9 mouse cellular contexts compared by ENCODE assay signal in genomic region chr5:23387313-23387666, GRCm38 (mm10). TPM values are rescaled to one million over a fixed set of nuclear protein-coding genes. Genes with fewer than 3 reads are reported as not detected.
DNase-seq lines count a peak whose midpoint lies in the region; ATAC-seq and TF ChIP-seq lines count a peak whose summit lies in the region.
"Had no signal": no experiment of that assay in that cellular context is flagged by ENCODE, and none has a peak within 500 bp of the region (broad histone marks: within the 10 kb centered on the region; RNA-seq: fewer than 3 reads in every experiment).

No protein-coding gene starts in this region.

- 52% methylated on average over 2 of the region's 2 CpGs for WGBS in heart, embryonic 14.5 days
- WGBS in forebrain, postnatal 0 days = 49% methylated on average over 2 of the region's 2 CpGs
- WGBS in liver, embryonic 14.5 days (ENCODE audit: insufficient replicate concordance) = 45% methylated on average over 2 of the region's 2 CpGs

- DNase-seq in heart, postnatal 14 days = no peak
- DNase-seq in CH12.LX (ENCODE audit: extremely low read depth) = no peak
- no peak for DNase-seq in forebrain, postnatal 0 days
- no peak for DNase-seq in liver, embryonic 14.5 days (ENCODE audit: low read depth in 3 of 3, low spot score in 3 of 3)
- DNase-seq in ovary, postnatal 14 days (ENCODE audit: low spot score) = no peak
- DNase-seq in urinary bladder, postnatal 14 days (ENCODE audit: low spot score) = no peak
- DNase-seq in adrenal gland, adult 2 months = no peak

- no peaks in the 10 kb centered on the region for H3K9me3 ChIP-seq in heart, embryonic 14.5 days (ENCODE audit: control insufficient read depth, low read length)
- peaks cover 3% of the 10 kb centered on the region for H3K9me3 ChIP-seq in CH12.LX (replicated peaks; ENCODE audit: low read length)
- H3K9me3 ChIP-seq in forebrain, postnatal 0 days (ENCODE audit: low read length) = no peaks in the 10 kb centered on the region
- H3K9me3 ChIP-seq in liver, embryonic 14.5 days (ENCODE audit: control insufficient read depth, low read length) = no peaks in the 10 kb centered on the region

- dilution Hi-C loops in CH12.LX (cut with MboI; ENCODE audit: extremely low pct_ligation_motif_present, extremely low pct_unique_long_range_greater_than_20kb, low sequenced_read_pairs) = no loop called here

- H3K79me2 ChIP-seq in CH12.LX (replicated peaks; ENCODE audit: control insufficient read depth, extremely low read depth, insufficient read depth, poor library complexity, severe bottlenecking) = no peaks in the 10 kb centered on the region

- H3K36me3 ChIP-seq in heart, embryonic 14.5 days (ENCODE audit: control insufficient read depth, insufficient read depth, low read length) = no peaks in the 10 kb centered on the region
- H3K36me3 ChIP-seq in CH12.LX (replicated peaks in 1 of 2; ENCODE audit: control insufficient read depth in 1 of 2, insufficient read depth in 1 of 2, low read length in 1 of 2) = no peaks in the 10 kb centered on the region
- no peaks in the 10 kb centered on the region for H3K36me3 ChIP-seq in forebrain, postnatal 0 days (ENCODE audit: insufficient read depth)
- no peaks in the 10 kb centered on the region for H3K36me3 ChIP-seq in liver, embryonic 14.5 days (replicated peaks; ENCODE audit: control insufficient read depth, insufficient read depth, low read depth)

- H3K4me1 ChIP-seq in heart, embryonic 14.5 days (ENCODE audit: control insufficient read depth in 2 of 2, insufficient read depth in 2 of 2, low read length in 2 of 2) = peaks cover 4 to 6% of the 10 kb centered on the region in 2 experiments; a peak in 3 of 4 replicates
- H3K4me1 ChIP-seq in CH12.LX (ENCODE audit: control insufficient read depth in 1 of 2, insufficient read depth in 2 of 2) = peaks cover 35 to 61% of the 10 kb centered on the region in 2 experiments
- peaks cover 11% of the 10 kb centered on the region; the same call in 1 of the 2 replicates for H3K4me1 ChIP-seq in forebrain, postnatal 0 days (ENCODE audit: insufficient read depth)
- H3K4me1 ChIP-seq in liver, embryonic 14.5 days (replicated peaks; ENCODE audit: control insufficient read depth in 2 of 2, insufficient read depth in 2 of 2, low read length in 1 of 2) = peaks cover 4 to 6% of the 10 kb centered on the region in 2 experiments

- TF ChIP-seq EP300 in CH12.LX (IDR thresholded peaks at IDR 0.05; ENCODE audit: low read length) = no peak
- no peak for TF ChIP-seq EP300 in liver, embryonic 14.5 days (IDR thresholded peaks at IDR 0.05; ENCODE audit: low read depth)

- no peaks in the 10 kb centered on the region for H3K27me3 ChIP-seq in heart, embryonic 14.5 days (ENCODE audit: control insufficient read depth, insufficient read depth, low read length)
- no peaks in the 10 kb centered on the region for H3K27me3 ChIP-seq in CH12.LX (replicated peaks)
- H3K27me3 ChIP-seq in forebrain, postnatal 0 days (ENCODE audit: insufficient read depth, low read length) = no peaks in the 10 kb centered on the region
- no peaks in the 10 kb centered on the region for H3K27me3 ChIP-seq in liver, embryonic 14.5 days (ENCODE audit: control insufficient read depth, insufficient read depth, low read length)

- intact Hi-C loops in heart, postnatal 14 days (cut with DNase I) = loop anchor here (10.0 kb wide), 2 partner anchors 278 to 368 kb away; no protein-coding TSS in a partner anchor

- no peak; the same call in 1 of the 2 replicates for TF ChIP-seq POLR2A in CH12.LX (IDR thresholded peaks at IDR 0.05; ENCODE audit: low read depth, low read length)

- peak overlapping the region; percentile 76 for H3K4me2 ChIP-seq in heart, embryonic 14.5 days (ENCODE audit: low read length)
- H3K4me2 ChIP-seq in CH12.LX (ENCODE audit: insufficient read depth, low read depth, poor library complexity, severe bottlenecking) = peak overlapping the region; percentile 67
- peak overlapping the region; percentile 65 for H3K4me2 ChIP-seq in forebrain, postnatal 0 days (ENCODE audit: low read depth)
- peak overlapping the region; percentile 70 for H3K4me2 ChIP-seq in liver, embryonic 14.5 days (ENCODE audit: low read depth)

- H3K4me3 ChIP-seq in heart, embryonic 14.5 days (ENCODE audit: control insufficient read depth in 1 of 2, insufficient read depth in 1 of 2, low read depth in 1 of 2, low read length in 2 of 2) = peak overlapping the region; percentile 39 to 46; a peak in 1 of 4 replicates
- no peak overlapping the region for H3K4me3 ChIP-seq in CH12.LX (replicated peaks in 1 of 3; ENCODE audit: low read depth in 2 of 3, low read length in 2 of 3, poor library complexity in 1 of 3)
- peak overlapping the region; percentile 52 for H3K4me3 ChIP-seq in forebrain, postnatal 0 days (ENCODE audit: low read depth, low read length)
- H3K4me3 ChIP-seq in liver, embryonic 14.5 days (ENCODE audit: insufficient read depth in 1 of 2, low read depth in 2 of 2, low read length in 2 of 2) = no peak overlapping the region
- H3K4me3 ChIP-seq: erythroblast, embryonic 14.5 days had no signal

- in situ Hi-C loops in CH12.LX (cut with MboI; ENCODE audit: low pct_ligation_motif_present, low pct_unique_long_range_greater_than_20kb, low sequenced_read_pairs) = loop anchor here (25.0 kb wide), 1 partner anchor 375 kb away; no protein-coding TSS in a partner anchor

- TF ChIP-seq RAD21 in CH12.LX (IDR thresholded peaks at IDR 0.05; ENCODE audit: low read depth, low read length) = no peak

- H3K27ac ChIP-seq in heart, embryonic 14.5 days (replicated peaks in 1 of 2; ENCODE audit: control insufficient read depth in 1 of 2, insufficient read depth in 1 of 2, low read depth in 2 of 2, low read length in 2 of 2) = no peak overlapping the region
- peak overlapping the region; percentile 98 for H3K27ac ChIP-seq in CH12.LX (ENCODE audit: insufficient read depth, low read depth)
- H3K27ac ChIP-seq in forebrain, postnatal 0 days (ENCODE audit: low read depth, low read length) = peak overlapping the region; percentile 93; the same call in 1 of the 2 replicates
- H3K27ac ChIP-seq in liver, embryonic 14.5 days = no peak overlapping the region

- no peak overlapping the region for H3K9ac ChIP-seq in heart, embryonic 14.5 days (ENCODE audit: low read length)
- peak overlapping the region; percentile 85 for H3K9ac ChIP-seq in CH12.LX (ENCODE audit: insufficient read depth, low read depth)
- H3K9ac ChIP-seq in forebrain, postnatal 0 days = no peak overlapping the region
- H3K9ac ChIP-seq in liver, embryonic 14.5 days (replicated peaks) = no peak overlapping the region

- TF ChIP-seq CTCF in CH12.LX (conservative IDR thresholded peaks at IDR 0.05 in 1 of 2, IDR thresholded peaks at IDR 0.05 in 1 of 2; ENCODE audit: low read depth in 2 of 2, low read length in 2 of 2) = no peak
- TF ChIP-seq CTCF in forebrain, postnatal 0 days (IDR thresholded peaks at IDR 0.05; ENCODE audit: low read depth) = no peak
- TF ChIP-seq CTCF in liver, embryonic 14.5 days (IDR thresholded peaks at IDR 0.05; ENCODE audit: low read depth) = no peak

- no peak for ATAC-seq in heart, embryonic 14.5 days (ENCODE audit: insufficient number of reproducible peaks, insufficient read depth, low FRiP score, low read depth)
- no peak for ATAC-seq in forebrain, postnatal 0 days
- ATAC-seq in liver, embryonic 14.5 days (ENCODE audit: insufficient read depth) = no peak

TF ChIP-seq in CH12.LX, 34 proteins besides CTCF, POLR2A, EP300 and RAD21 (continues in another document):
- TF ChIP-seq CHD1 (IDR thresholded peaks at IDR 0.05; ENCODE audit: low read depth, low read length) = peak; percentile 93; the same call in 1 of the 2 replicates
- TF ChIP-seq MYC (IDR thresholded peaks at IDR 0.05; ENCODE audit: low read depth, low read length) = no peak
- peak; percentile 42 for TF ChIP-seq ZMIZ1 (IDR thresholded peaks at IDR 0.05; ENCODE audit: low read depth, low read length)
- no peak for TF ChIP-seq ZKSCAN1 (IDR thresholded peaks at IDR 0.05; ENCODE audit: borderline replicate concordance, low read depth, low read length)
- no peak for TF ChIP-seq JUN (IDR thresholded peaks at IDR 0.05; ENCODE audit: insufficient read depth, low read depth, low read length)
- no peak for TF ChIP-seq MAFK (IDR thresholded peaks at IDR 0.05; ENCODE audit: insufficient replicate concordance, low read length)
- no peak for TF ChIP-seq GABPA (IDR thresholded peaks at IDR 0.05; ENCODE audit: insufficient replicate concordance, low read depth, low read length)
- TF ChIP-seq NELFE (IDR thresholded peaks at IDR 0.05; ENCODE audit: low read depth, low read length) = 0 out of 2 replicates have a peak, but pooled peaks have one; percentile 39
- no peak for TF ChIP-seq ELF1 (IDR thresholded peaks at IDR 0.05; ENCODE audit: low read depth, low read length)
- TF ChIP-seq POLR2AphosphoS2 (IDR thresholded peaks at IDR 0.05; ENCODE audit: low read depth, low read length) = no peak
- TF ChIP-seq HCFC1 (IDR thresholded peaks at IDR 0.05; ENCODE audit: low read depth, low read length) = peak; percentile 45; the same call in 1 of the 2 replicates
- no peak for TF ChIP-seq TCF12 (IDR thresholded peaks at IDR 0.05; ENCODE audit: low read depth, low read length)
- TF ChIP-seq BHLHE40 (IDR thresholded peaks at IDR 0.05; ENCODE audit: low read depth, low read length) = no peak
- no peak for TF ChIP-seq UBTF (IDR thresholded peaks at IDR 0.05; ENCODE audit: low read depth, low read length)
- TF ChIP-seq RCOR1 (conservative IDR thresholded peaks at IDR 0.05; ENCODE audit: low read depth, low read length) = no peak
- no peak for TF ChIP-seq KAT2A (IDR thresholded peaks at IDR 0.05; ENCODE audit: insufficient replicate concordance, low read length)
- TF ChIP-seq TBP (conservative IDR thresholded peaks at IDR 0.05; ENCODE audit: low read depth, low read length) = no peak
- no peak for TF ChIP-seq ZC3H11A (IDR thresholded peaks at IDR 0.05; ENCODE audit: low read depth, low read length)
- no peak for TF ChIP-seq NRF1 (IDR thresholded peaks at IDR 0.05; ENCODE audit: low read depth, low read length)
- TF ChIP-seq JUND (conservative IDR thresholded peaks at IDR 0.05; ENCODE audit: low read depth, low read length) = no peak
- no peak for TF ChIP-seq CHD2 (IDR thresholded peaks at IDR 0.05; ENCODE audit: low read length)

RNA-seq across cellular contexts. Expression of gene Kmt2e, which starts 47.0 kb away (rescaled TPM):
- 61.2 and 63.4 TPM in 2 replicates for polyA plus RNA-seq in heart, embryonic 14.5 days (2014; fragmentation: Nextera tagmentation; extraction: Ambion mirVana)
- 10 to 100 TPM; 54.3 to 56.7 TPM for total RNA-seq in heart, postnatal 14 days (2021)
- 21.2 and 21.3 TPM in 2 replicates for total RNA-seq in CH12.LX (2012; rRNA removed)
- 7.2 and 10.2 TPM in 2 replicates for total RNA-seq in CH12.LX (2014; rRNA removed)
- 24.6 and 29.7 TPM in 2 replicates for polyA plus RNA-seq in CH12.LX (2012; ENCODE audit: insufficient read length, low read depth)
- total RNA-seq in forebrain, postnatal 0 days (2014; rRNA removed) = 56.8 and 61.7 TPM in 2 replicates
- polyA plus RNA-seq in forebrain, postnatal 0 days (2015; fragmentation: Nextera tagmentation; extraction: Ambion mirVana) = 93.7 and 149 TPM in 2 replicates
- polyA plus RNA-seq in liver, embryonic 14.5 days (2012; rRNA removed) = 5.7 and 8.0 TPM in 2 replicates
- 24.7 and 25.0 TPM in 2 replicates for polyA plus RNA-seq in liver, embryonic 14.5 days (2014; fragmentation: Nextera tagmentation; extraction: Ambion mirVana)
- total RNA-seq in adrenal gland, adult 2 months (2021) = 10 to 100 TPM; 59.1 to 67.9 TPM
- 12.5 and 16.7 TPM in 2 replicates for polyA plus RNA-seq in adrenal gland, adult 2 months (2012; rRNA removed)

Comparison
In these comparisons a context has a peak if more than half of its experiments do, and no peak if none do; other contexts are left out.
1. H3K27ac ChIP-seq: peak in CH12.LX (single experiment) and forebrain, postnatal 0 days (single experiment); none in heart, embryonic 14.5 days (0 of 2) and liver, embryonic 14.5 days (single experiment).
2. H3K4me3 ChIP-seq: peak in heart, embryonic 14.5 days (2 of 2) and forebrain, postnatal 0 days (single experiment); none in CH12.LX (0 of 3) and liver, embryonic 14.5 days (0 of 2).
3. Peak in every context shown above with its lines, with median percentiles within 50 percentile points of each other: H3K4me2 ChIP-seq.